Mouse (Mus musculus): ENCODE results near the gene Spint3. TPM values are rescaled to one million over a fixed set of nuclear protein-coding genes. Genes with fewer than 3 reads are reported as not detected.
"Not testable (repeated sequence)": the region's sequence is repeated elsewhere in the genome, so short reads cannot be mapped to it uniquely, and the experiment has no call there.

The Spint3 gene
- not detected in 2 replicates for polyA plus RNA-seq (2016; fragmentation: Nextera tagmentation; extraction: Ambion mirVana)

GRCm38 (mm10) chr2:164573359-164573758, at the start of gene Spint3:
Gene Spint3, minus strand, starts transcription at chr2:164573459.
- not testable (repeated sequence) for H3K27ac ChIP-seq; H3K9me3 ChIP-seq; H3K36me3 ChIP-seq (replicated peaks); H3K4me3 ChIP-seq; DNase-seq (ENCODE audit: extremely low spot score, low spot score); H3K4me1 ChIP-seq; H3K27me3 ChIP-seq (ENCODE audit: poor library complexity, severe bottlenecking)
- WGBS: 82% methylated on average over 6 of the region's 6 CpGs

GRCm38 (mm10) chr2:164621775-164622174, 48.5 kb upstream of the Spint3 start:
- Histone ChIP-seq H3K36me3 (replicated peaks) (no peaks in the 10 kb centered on the region), H3K4me3 (no peak overlapping the region), H3K27ac (no peak overlapping the region), H3K27me3 (ENCODE audit: poor library complexity, severe bottlenecking) (no peaks in the 10 kb centered on the region), H3K9me3 (no peaks in the 10 kb centered on the region), H3K4me1 (no peaks in the 10 kb centered on the region)
- no peak for DNase-seq (ENCODE audit: extremely low spot score, low spot score)
- WGBS: 83% methylated on average over 4 of the region's 4 CpGs

GRCm38 (mm10) chr2:164619050-164619449, 45.8 kb upstream of the Spint3 start:
- H3K9me3 ChIP-seq: no peaks in the 10 kb centered on the region
- WGBS: 82% methylated on average over 5 of the region's 5 CpGs
- no peak overlapping the region for H3K4me3 ChIP-seq
- H3K36me3 ChIP-seq (replicated peaks): no peaks in the 10 kb centered on the region
- no peaks in the 10 kb centered on the region for H3K4me1 ChIP-seq
- no peaks in the 10 kb centered on the region for H3K27me3 ChIP-seq (ENCODE audit: poor library complexity, severe bottlenecking)
- H3K27ac ChIP-seq: no peak overlapping the region
- DNase-seq (ENCODE audit: extremely low spot score, low spot score): no peak

- H3K4me1 ChIP-seq: no peaks in the 10 kb centered on the region
- 85% methylated on average over 3 of the region's 3 CpGs for WGBS
- no peaks in the 10 kb centered on the region for H3K9me3 ChIP-seq
These were observed 42.1 kb upstream of the Spint3 start for GRCm38 (mm10) chr2:164615386-164615785.

GRCm38 (mm10) chr2:164613471-164613870, 40.2 kb upstream of the Spint3 start, which contains the start of the genes Wfdc6b and Wfdc8:
Gene Wfdc6b, plus strand, starts transcription at chr2:164613522.
Gene Wfdc8, minus strand, starts transcription at chr2:164613626.
- not testable (repeated sequence) for H3K27ac ChIP-seq; DNase-seq (ENCODE audit: extremely low spot score, low spot score); H3K4me1 ChIP-seq; H3K27me3 ChIP-seq (ENCODE audit: poor library complexity, severe bottlenecking); H3K36me3 ChIP-seq (replicated peaks); H3K4me3 ChIP-seq; H3K9me3 ChIP-seq
- WGBS: 74% methylated on average over 8 of the region's 8 CpGs

More at GRCm38 (mm10) chr2:164615386-164615785, 42.1 kb upstream of the Spint3 start:
- Histone ChIP-seq H3K27ac (no peak overlapping the region), H3K4me3 (no peak overlapping the region), H3K27me3 (ENCODE audit: poor library complexity, severe bottlenecking) (no peaks in the 10 kb centered on the region), H3K36me3 (replicated peaks) (no peaks in the 10 kb centered on the region)
- no peak for DNase-seq (ENCODE audit: extremely low spot score, low spot score)

- no peaks in the 10 kb centered on the region for H3K4me1 ChIP-seq
- no peak overlapping the region for H3K27ac ChIP-seq
- H3K9me3 ChIP-seq: no peaks in the 10 kb centered on the region; the same call in 1 of the 2 replicates
- 84% methylated on average over 6 of the region's 6 CpGs for WGBS
- H3K27me3 ChIP-seq (ENCODE audit: poor library complexity, severe bottlenecking): no peaks in the 10 kb centered on the region
- H3K4me3 ChIP-seq: no peak overlapping the region
- H3K36me3 ChIP-seq (replicated peaks): no peaks in the 10 kb centered on the region
- no peak for DNase-seq (ENCODE audit: extremely low spot score, low spot score)
These were observed 35.5 kb upstream of the Spint3 start for GRCm38 (mm10) chr2:164608781-164609180.

GRCm38 (mm10) chr2:164604411-164604810, 31.2 kb upstream of the Spint3 start:
- Histone ChIP-seq H3K9me3 (peaks cover 9% of the 10 kb centered on the region; the same call in 1 of the 2 replicates), H3K27ac (no peak overlapping the region), H3K4me1 (no peaks in the 10 kb centered on the region), H3K27me3 (ENCODE audit: poor library complexity, severe bottlenecking) (no peaks in the 10 kb centered on the region), H3K4me3 (no peak overlapping the region), H3K36me3 (replicated peaks) (no peaks in the 10 kb centered on the region)
- 90% methylated on average over 8 of the region's 8 CpGs for WGBS
- no peak for DNase-seq (ENCODE audit: extremely low spot score, low spot score)

- H3K27ac ChIP-seq: no peak overlapping the region
- no peak for DNase-seq (ENCODE audit: extremely low spot score, low spot score)
- no peak overlapping the region for H3K4me3 ChIP-seq
- H3K27me3 ChIP-seq (ENCODE audit: poor library complexity, severe bottlenecking): no peaks in the 10 kb centered on the region
- peaks cover 9% of the 10 kb centered on the region; the same call in 1 of the 2 replicates for H3K9me3 ChIP-seq
- WGBS: 91% methylated on average over 3 of the region's 3 CpGs
- H3K36me3 ChIP-seq (replicated peaks): no peaks in the 10 kb centered on the region
- H3K4me1 ChIP-seq: no peaks in the 10 kb centered on the region
These were observed 30.2 kb upstream of the Spint3 start for GRCm38 (mm10) chr2:164603482-164603881.

GRCm38 (mm10) chr2:164600179-164600578, 26.9 kb upstream of the Spint3 start:
- Histone ChIP-seq H3K27me3 (ENCODE audit: poor library complexity, severe bottlenecking) (no peaks in the 10 kb centered on the region), H3K36me3 (replicated peaks) (no peaks in the 10 kb centered on the region), H3K4me1 (no peaks in the 10 kb centered on the region), H3K4me3 (no peak overlapping the region), H3K9me3 (peaks cover 9% of the 10 kb centered on the region; the same call in 1 of the 2 replicates), H3K27ac (no peak overlapping the region)
- DNase-seq (ENCODE audit: extremely low spot score, low spot score): no peak
- WGBS: 69% methylated on average over 3 of the region's 3 CpGs

- Histone ChIP-seq H3K9me3 (no peaks in the 10 kb centered on the region), H3K27ac (no peak within 1 kb of the TSS), H3K27me3 (ENCODE audit: poor library complexity, severe bottlenecking) (no peaks in the 10 kb centered on the region), H3K4me3 (no peak within 1 kb of the TSS), H3K4me1 (no peaks in the 10 kb centered on the region), H3K36me3 (replicated peaks) (no peaks in the 10 kb centered on the region)
- 85% methylated on average over 4 of the region's 4 CpGs for WGBS
- DNase-seq (ENCODE audit: extremely low spot score, low spot score): no peak
These were observed 20.2 kb upstream of the Spint3 start, which contains the start of gene Eppin for GRCm38 (mm10) chr2:164593494-164593893. Gene Eppin, minus strand, starts transcription at chr2:164593594.

- H3K27ac ChIP-seq: peak overlapping the region; percentile 79
- no peaks in the 10 kb centered on the region for H3K27me3 ChIP-seq (ENCODE audit: poor library complexity, severe bottlenecking)
- no peaks in the 10 kb centered on the region for H3K36me3 ChIP-seq (replicated peaks)
- H3K4me1 ChIP-seq: no peaks in the 10 kb centered on the region
- H3K9me3 ChIP-seq: no peaks in the 10 kb centered on the region
- DNase-seq (ENCODE audit: extremely low spot score, low spot score): peak; percentile 52
- WGBS: 11% methylated on average over 4 of the region's 4 CpGs
- H3K4me3 ChIP-seq: no peak overlapping the region
These were observed 18.8 kb upstream of the Spint3 start for GRCm38 (mm10) chr2:164592014-164592413.

GRCm38 (mm10) chr2:164585025-164585725, 11.9 kb upstream of the Spint3 start, which contains the start of gene Wfdc6a:
Gene Wfdc6a, minus strand, starts transcription at chr2:164585447.
- WGBS: 67% methylated on average over 13 of the region's 13 CpGs
- H3K9me3 ChIP-seq; H3K27ac ChIP-seq; H3K36me3 ChIP-seq (replicated peaks); H3K27me3 ChIP-seq (ENCODE audit: poor library complexity, severe bottlenecking); DNase-seq (ENCODE audit: extremely low spot score, low spot score); H3K4me3 ChIP-seq: not testable (repeated sequence)
- peaks cover 17% of the 10 kb centered on the region for H3K4me1 ChIP-seq

- Histone ChIP-seq H3K9me3 (no peaks in the 10 kb centered on the region), H3K27ac (no peak overlapping the region), H3K4me3 (no peak overlapping the region), H3K4me1 (peaks cover 21% of the 10 kb centered on the region), H3K27me3 (ENCODE audit: poor library complexity, severe bottlenecking) (peaks cover 6% of the 10 kb centered on the region), H3K36me3 (replicated peaks) (peaks cover 21% of the 10 kb centered on the region)
- no peak for DNase-seq (ENCODE audit: extremely low spot score, low spot score)
- WGBS: 92% methylated on average over 5 of the region's 5 CpGs
These were observed 5.8 kb downstream of the Spint3 start for GRCm38 (mm10) chr2:164567460-164567859.

Data from forebrain, embryonic 10.5 days (tissue).